Mouse (Mus musculus) activated CD4-positive, CD25-positive, alpha-beta regulatory T cell, adult 4 months (primary cell): ENCODE measurements around the gene Hibadh. TPM values are rescaled to one million over a fixed set of nuclear protein-coding genes. Genes with fewer than 3 reads are reported as not detected.

Experiments
- ATAC-seq: one replicate; pipeline ENCODE4 v1.8.0; 2017
- polyA plus RNA-seq, 2 experiments: library from polyadenylated mRNA; unstranded; fragments of 100-300 nt; shearing (Covaris generic); gene quantifications; one replicate each; pipeline ENCODE4 v1.2.1; 2017

Hibadh gene
- polyA plus RNA-seq, 2 experiments from 2014 or later = 34.0 to 48.4 TPM

DNA sequence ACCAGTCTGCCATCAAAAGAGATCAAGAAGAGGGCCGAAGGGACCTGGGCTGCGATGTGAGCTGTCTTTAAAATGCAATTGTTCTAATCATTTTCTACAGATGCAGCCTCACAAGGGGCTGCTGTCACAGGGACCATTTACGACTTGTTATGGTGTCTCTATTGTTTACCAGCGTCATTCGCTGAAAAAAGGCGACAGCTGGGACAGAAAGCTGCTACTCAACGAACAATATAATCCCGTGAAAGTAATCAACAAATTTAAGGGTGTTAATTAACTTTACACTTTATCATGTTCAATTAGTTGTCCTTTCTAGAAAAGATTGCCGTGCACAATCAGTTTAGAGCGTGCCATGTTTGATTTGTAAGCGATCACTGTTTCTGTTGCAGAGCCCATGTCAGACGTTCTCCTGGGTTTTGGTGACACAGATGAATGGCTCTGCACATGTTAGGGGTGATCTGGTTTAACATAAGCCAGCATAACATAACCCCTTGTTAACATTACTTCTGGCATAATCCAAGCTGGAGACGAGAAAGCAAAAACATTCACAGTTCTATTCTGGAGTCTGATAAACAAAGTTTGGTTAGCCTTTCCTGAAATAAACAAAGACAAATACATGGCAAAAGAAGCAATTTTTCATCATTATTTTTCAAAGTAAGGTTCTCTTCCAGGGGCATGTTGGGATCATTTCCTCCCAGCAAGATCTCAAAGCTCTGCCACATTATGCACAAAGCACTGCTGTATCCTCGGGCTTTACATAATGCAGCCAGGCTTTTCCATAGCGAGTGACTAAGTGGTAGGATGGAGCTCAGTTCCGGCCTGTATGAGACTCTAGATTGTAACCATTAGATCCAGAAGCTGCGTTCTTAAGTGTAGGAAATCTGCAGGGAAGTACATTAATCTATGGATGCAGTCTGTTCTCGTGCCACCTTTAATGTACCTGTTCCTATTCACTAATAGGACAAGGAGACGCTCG lies 72.6 kb downstream of the Hibadh start:
- no peak for ATAC-seq

DNA sequence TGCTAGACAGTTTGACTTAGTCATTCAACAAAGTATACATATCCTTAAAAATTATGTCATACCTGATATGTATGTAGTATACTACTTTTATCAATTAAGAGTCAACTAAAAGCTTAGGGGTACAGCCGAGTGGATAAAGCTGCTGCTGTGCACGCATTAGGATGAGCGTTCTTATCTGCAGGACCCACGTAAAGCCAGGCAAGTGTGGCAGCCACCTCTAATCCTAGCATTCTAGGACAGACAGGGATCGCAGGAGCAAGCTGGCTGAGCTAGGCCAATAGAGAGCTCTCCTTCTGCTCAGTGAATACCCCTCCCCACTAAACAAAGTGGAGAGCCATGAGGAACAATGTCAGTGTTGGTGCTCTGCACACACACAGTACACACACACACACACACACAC lies 75.0 kb downstream of the Hibadh start:
- no peak for ATAC-seq

DNA sequence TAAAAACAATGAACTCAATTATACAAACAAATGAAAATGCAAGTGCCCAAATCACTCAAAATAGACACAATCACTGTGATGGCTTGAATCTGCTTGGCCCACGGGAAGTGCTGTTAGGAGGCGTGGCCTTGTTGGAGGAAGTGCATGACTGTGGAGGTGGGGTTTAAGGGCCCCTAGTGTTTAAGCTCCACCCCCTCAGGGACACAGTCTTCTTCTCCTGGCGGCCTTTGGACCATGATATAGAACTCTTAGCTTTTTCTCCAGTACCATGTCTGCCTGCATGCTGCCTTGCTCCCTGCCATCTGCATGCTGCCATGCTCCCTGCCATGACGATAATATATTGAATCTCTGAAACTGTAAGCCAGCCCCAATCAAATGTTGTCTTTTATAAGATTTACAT lies 77.2 kb downstream of the Hibadh start:
- ATAC-seq = no peak

DNA sequence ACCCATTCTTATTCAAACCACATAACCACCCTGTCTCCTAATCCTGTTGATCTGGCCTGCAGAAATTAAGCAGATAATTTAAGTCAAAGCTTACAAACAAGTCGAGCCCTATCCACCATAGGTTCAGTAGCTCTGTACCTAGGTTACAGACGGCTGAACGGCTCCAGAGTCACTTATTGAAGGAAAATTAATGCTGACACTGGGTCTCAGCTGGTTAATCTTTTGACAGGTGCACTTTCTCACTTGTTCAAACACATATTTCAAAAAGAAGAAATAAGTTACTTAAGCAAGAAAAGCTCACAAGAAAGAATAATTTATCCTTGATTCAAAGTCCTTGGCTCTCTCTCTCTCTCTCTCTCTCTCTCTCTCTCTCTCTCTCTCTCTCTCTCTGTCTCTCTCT lies 81.1 kb downstream of the Hibadh start:
- ATAC-seq = no peak

DNA sequence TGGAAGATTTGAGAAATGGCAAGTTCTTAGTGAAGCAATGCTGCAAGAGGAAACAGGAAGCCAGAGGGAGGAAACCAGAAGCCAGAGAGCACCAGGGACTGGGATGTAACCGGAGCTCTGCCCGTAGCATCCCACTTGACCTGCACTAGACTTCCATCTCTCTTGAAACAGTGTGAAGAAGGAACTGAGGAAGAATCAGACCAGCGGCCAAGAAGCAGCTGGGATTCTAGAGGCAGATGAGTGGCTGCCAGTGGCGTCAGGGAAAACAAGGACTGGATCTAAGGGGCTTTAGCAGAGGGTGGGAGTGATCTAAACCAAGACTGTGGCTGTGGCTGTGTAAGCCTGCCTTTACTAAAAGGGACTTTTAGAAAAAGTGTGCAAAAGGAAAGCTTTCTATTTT lies 95.8 kb downstream of the Hibadh start:
- ATAC-seq = no peak

DNA sequence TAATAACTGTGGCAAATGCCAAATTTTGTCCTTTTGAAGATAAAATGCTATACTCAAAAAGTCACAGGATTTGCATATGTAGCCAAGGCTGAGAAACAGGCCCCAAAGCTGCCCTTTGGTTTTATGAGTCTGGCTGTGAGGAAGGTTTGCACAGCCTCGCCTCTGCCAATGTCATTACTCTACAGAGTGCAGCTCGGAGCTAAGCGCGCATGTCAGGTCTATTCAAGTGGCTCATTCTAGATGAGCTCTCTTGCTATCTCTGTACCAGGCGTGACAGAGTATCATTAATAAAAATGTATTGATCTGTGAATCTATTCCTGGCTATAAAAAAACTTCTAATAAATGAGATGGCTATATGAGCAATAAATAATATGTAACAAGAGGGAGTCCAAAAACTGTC lies 97.7 kb downstream of the Hibadh start:
- no peak for ATAC-seq

DNA sequence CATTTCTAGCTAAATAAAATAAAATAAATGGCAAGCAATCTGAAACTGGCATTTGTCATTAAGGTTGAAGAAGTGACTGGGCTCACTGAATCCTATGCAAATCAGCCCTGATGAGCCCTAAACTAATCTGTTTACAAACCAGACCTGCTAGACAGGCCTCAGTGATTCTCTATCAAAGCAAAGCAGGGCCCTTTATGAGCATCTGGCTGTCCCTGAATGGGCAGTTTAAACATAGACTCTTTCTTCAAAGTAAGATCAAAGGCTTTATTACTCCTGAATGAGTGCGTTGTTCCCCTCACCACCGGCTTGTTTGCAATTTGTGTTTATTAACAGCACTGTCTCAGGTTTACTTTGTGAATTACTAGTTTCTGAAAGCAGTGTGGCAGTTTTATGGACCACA lies 100.3 kb downstream of the Hibadh start:
- no peak for ATAC-seq

DNA sequence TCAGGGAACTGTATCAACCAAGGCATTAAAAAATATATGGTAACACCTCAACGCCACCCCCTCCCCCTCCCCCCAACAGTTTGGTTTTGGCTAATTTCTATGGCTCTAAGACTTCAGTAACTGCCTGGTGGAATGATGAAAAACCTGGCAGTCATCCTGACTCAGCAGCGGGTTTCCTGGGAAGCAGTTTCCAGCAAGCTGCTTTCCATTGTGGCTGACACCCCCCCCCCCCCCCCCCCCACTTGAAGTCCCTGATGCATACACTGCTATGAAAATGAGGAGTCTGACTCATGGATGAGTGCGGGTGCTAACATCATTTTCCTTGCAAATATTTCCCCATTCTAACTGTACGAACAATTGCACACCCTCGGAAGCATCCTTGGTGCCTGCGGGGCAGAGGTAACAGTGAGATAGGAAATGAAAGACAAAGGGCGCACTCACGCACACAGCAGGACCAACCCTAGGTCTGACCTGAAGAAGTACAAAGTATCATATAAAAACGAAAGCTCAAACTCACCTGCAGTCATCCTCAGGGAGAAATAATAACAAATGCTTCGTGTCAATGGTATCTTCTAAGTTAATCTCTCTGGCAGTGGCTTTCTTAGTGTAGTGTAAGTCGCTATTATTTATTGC lies 105.0 kb downstream of the Hibadh start:
- ATAC-seq = no peak

DNA sequence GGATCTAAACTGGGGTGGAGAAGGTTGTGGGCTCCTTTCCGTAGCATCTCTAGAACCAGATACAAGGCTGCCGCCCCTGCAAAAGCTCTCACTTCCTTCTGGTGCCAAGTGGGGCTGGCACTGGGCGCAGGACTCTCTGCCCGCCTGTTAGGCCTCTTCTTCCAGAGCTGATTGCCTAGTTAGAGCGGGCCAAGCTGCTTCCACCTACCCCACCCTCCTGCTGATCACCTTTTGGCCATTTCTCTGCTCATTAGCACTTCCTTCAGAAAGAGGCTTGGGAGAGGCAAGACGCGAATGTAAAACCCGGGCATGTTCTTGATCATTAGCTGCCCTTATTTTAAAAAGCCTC lies 108.1 kb downstream of the Hibadh start:
- no peak for ATAC-seq

DNA sequence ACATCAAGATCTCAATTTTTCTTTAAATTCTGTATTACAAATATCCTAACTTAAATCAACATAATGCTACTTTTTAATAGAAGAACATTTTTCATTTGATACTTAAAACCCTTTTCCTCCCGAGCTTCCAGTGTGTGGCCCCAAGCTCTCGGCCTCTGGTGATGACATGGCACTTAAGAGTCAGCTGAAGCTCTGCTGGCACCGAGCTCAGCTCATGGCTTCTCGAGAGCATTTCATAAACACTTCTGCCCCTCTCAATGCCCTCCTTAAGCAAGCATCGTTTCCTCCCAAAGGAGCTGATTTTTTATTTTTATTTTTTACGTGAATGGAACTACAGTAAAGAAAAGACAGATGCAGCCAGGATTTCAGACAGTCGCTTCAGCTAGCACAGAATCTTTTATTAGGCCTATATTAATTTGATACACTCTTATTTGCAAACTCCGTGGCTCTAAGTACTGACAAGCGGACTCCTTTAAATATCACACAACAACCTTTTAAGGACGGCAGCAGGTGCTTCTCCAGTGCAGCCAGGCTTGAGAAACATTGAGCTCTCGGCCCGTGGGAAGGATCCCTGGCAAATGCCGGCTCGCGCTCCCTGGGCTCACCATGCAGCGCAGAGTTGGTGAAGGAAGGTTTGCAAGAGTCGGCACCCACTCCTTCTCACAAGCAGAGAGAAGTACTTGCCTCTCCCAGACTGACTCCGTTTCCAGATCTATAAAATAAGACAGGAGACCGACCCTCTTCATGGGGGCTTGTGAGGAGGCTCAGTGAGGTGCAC lies 108.6 kb downstream of the Hibadh start:
- ATAC-seq = no peak

DNA sequence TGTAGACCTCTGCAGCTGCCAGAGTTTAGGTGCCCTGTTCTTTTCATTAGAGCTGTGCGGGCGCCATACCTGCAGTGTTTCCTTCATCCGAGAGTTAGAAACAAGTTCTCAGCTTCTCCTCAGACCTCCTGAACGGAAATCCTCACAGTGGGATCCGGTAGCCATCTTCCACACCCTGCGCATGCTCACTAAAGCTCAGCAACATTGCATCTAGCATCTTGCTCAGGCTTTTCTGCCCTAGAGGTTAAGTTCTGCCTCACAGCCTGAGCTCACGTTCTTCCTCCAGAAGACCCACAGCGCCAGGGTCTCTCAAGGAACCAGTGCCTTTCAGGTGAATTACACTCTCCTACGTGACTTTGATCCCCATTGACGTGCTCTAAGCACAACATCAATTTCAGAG lies 109.3 kb downstream of the Hibadh start:
- ATAC-seq = no peak

DNA sequence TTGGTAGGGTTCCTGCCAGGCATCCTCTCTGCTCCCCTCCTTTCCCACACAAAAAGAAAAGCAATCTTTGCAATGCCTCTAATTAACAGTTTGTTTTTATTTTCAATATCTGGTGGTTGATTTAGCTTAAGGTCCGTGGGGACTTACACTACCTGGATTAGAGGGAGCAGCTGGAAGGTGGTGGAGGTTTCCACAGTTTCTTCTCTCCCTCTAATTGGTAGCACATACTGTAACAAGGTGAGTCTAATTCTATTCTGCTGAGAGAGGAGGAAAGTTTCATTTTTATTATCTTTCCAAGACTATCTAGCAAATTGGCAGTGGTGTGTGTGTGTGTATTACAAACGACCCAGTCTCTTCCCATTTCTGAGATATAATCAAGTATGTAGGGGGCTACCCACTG lies 116.0 kb downstream of the Hibadh start:
- ATAC-seq = no peak

DNA sequence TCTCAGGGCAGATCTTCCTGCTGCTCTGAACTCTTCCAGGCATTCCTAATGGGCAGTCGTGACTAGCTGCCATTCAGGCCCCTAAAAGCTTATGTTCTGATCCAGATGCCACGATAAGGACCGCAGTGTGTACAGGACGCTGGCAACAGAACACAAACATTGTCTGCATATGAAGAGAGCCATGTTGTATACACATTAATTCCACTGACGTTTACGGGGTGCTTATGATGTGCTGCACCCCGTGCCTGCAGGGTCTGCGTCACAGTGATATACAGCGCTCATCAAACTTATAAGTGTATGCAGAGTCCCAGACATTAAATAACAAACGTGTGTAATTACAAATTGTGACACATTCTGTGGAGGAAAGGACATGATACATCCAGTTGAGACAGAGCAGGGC lies 121.5 kb downstream of the Hibadh start:
- ATAC-seq = no peak

DNA sequence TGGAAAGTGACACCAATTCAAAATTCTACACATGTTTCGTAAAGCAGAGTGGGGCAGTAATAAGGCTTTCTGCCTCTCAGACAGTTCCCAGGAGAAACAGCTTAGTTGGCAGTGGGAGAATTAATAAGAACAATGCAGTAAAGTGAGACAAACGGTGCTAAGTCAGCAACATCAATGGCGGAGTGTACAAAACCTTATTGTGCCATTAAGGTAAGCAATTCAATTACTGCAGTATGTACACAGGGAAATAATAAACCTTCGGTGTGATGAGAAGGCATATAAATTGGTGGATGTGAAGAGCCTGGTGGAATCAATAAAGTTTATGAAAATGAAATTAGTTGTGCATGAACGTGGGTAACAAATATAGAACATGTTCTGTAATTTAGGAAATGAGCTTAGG lies 122.9 kb downstream of the Hibadh start:
- ATAC-seq = no peak

DNA sequence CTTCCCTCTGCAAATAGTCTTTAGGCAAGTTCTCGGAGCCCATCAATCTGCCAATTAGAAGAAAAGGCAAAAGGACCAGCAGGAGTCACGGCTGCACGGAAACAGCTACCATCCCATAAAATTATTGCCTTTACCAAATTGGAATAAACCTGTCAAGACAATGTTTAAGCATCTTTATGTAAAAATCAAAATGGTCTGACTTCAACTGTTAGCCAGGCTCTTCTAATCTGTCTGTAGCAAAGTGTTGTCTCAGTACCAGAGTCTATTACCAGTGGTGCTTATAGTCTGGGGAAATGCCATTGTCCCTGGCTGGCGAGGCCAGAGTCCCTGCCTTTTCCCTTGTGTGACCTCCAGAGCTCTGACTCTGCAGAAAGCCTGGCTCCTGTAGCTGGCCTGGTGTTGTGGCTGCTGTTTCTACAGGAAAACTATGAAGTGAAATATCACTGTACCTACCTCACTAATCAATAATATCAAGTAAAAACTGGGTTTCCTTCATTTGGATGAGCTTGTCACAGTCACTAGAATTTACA lies 126.2 kb downstream of the Hibadh start:
- no peak for ATAC-seq

DNA sequence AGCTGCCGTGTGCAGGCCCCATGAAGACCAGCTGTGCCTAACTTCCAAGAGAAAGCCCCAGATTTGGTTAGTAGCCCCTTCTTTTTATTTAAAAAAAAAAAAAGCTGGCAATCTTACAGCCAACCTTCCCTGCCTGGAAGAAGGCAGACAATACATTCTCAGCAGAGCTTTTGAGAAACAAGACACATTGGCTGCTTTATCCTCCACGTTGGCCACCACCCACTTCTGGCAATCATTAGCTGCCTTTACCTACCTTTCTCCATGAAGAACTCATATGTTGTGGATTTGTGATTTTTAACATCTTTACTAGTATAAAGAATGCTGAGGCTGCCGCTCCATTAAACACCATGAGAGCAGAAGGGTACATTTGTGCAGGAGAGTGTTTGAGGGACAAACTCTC lies 131.4 kb downstream of the Hibadh start:
- no peak for ATAC-seq

DNA sequence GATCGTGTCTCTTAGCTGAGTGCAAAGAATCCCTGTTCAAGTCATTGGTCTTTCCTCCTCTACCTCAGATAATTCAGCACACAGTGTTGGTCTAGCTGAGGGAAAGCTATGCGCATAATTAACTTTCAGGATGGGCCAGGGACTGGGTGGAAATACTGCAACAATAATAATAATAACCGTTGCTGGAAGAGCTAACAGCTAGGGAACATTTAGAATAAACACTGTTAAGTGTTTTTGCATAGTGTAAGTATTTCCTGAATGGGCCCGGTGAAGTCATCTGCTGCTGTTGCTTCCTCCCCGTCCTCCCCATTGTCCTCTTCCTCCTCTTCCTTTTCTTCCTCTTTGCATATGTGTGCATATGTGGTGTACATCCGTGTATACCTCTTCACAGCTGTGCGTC lies 132.2 kb downstream of the Hibadh start:
- ATAC-seq = no peak

DNA sequence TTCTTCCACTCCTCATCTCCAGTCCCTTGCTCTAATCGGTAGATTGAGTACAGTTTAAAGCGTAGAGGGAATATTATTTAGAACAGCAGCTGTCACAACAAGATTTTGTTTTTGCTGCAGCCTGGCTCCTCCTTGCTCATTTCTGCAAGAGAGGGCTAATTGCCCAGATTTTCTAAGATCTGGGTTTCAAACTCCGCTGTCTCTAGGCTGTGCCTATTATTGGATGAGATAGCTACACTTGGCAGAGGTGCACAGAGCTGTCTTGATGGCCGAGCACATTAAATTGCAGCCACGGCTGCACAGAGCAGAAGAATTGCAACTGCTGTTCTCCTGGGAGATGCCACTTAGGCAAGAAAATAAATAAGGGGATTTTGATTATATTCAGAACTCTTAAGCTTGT lies 133.0 kb downstream of the Hibadh start:
- no peak for ATAC-seq

DNA sequence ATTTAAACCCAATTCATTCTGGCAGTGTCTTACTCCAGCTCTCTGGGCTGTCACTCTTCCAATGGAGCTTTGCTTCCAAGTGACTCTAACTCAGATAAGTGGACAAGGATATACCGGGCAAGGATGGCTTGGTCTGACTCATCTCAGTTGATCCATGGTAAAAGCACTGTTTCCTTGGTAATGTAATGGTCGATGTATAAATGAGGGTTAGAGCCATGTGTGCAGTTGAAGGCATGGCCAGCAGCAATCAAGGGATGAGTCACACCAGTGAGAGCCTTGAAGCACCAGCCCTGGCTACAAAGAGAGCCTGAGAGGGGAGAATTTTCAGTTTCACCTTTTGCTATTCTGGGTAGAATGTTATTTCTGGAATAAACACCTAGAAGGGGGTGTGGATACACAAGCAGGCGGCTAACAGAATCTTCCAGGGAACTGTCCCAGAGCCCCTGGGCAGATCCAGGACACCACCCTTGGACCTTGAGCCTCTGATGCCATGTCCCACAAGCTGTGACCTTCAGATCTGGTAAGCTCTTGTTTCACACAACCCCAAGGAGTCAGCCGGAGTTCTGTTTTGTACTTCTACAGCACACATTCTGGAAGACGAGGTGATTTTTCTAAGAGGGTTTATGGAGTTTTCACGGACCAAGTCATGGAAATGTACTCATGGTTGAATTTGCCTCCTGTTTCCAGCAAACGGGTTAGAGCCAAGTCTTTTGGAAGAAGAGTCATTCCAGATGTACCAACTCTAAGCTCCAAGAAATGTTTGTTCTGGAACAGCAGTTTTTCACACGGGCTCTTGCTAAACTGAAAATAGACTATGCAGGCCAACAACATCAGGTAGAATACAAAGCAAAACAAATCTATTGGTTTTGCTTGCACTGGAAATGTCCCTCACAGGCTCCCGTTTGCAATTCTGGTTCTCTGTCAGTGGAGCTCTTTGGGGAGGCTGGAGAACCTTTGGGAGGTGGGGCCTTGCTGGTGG lies 134.1 kb downstream of the Hibadh start:
- ATAC-seq = no peak

DNA sequence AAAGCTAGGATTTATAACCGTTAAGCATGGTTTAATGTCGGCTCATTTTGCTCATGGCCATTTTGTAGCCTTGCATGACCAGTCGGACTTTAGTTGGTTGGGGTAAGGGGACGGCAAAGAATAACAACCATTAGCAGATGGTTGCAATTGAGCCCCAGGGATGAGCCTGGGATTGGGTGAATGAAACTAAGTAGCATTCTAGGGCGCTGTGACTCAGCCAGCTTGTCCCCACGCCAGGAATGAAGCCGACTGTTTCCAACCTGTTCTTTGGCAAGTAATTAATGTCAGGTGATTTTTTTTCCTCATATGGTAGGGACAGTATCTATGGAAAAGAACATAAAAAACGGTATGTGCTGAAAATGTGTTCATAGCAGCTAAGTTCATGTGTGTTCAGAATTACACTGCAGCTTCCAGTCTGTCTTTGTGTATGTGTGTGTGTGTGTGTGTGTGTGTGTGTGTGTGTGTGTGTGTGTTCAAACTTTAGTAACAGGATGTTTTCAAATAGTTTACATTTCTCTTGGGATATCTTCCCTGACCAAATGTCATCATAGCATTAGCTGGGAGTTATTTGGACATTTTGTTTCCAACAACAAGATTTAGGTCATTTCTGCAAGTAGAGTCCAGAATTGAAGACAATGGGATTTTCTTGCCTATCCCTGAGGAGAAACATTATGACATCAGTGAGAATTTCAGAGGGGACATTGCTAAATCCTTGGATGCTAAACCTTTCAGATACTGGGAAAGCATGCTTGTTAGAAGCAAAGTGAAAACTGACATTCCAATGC lies 135.3 kb downstream of the Hibadh start:
- no peak for ATAC-seq

DNA sequence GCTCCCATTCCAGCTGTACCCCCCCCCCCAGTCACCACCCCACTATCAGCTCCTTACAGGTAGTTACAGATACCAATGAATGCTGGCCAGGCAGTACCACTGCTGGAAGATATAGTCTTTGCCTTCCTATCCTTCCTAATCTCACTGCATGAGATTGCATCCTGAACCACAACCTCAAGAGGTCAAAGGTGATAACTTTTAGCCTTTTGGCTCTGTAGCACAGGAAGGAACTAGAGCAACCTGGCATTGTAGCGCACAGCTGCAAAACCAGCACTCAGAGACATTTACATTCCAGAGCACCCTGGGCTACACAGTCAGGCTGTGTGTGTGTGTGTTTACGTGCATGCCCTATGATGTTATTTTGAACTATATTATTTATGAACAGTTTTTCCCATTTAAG lies 137.2 kb downstream of the Hibadh start:
- no peak for ATAC-seq
